Mouse (Mus musculus): ENCODE data around the gene Ap5s1. TPM values are rescaled to one million over a fixed set of nuclear protein-coding genes. Genes with fewer than 3 reads are reported as not detected.

The Ap5s1 gene
- 10 to 100 TPM; 14.8 to 23.9 TPM for polyA plus RNA-seq (2017; shearing (Covaris generic))

GRCm38 (mm10) chr2:131206778-131207177 lies at the start of gene Ap5s1:
TSS of gene Ap5s1 (plus strand) at chr2:131207078.
- no peak for ATAC-seq

- peak; percentile 25 for ATAC-seq
Observed at GRCm38 (mm10) chr2:131159491-131159910, 47.4 kb upstream of the Ap5s1 start.

DNA sequence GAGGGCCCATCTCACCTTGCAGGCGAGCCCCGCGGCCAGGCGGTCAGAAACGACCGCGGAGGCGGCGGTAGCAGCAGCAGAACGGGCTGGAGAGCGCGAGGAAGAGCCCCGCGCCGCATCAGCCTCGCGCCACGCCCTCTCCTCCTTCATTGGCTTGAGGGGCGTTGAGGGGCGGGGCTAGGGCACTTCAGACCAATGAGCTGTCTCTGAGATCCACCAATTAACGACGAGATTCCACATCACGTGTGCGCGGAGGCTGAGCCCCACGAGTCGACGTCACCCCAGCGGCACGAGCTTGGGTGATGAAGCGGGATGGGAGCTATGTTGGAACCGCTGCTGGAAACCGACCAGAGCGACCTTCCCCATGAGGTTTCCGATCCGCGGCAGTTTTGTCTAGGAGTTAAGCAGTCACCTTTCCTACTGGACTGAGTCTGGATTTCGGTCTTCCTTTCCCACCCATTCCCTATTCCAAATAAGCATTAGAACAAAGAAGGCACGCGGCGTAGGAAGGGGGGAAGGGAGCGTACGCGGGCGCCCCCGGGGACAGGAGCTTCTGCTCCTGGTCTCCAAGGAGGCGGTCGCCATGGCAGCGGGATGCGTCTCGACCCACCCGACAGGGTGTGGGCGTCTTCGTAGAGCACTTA lies 46.8 kb upstream of the Ap5s1 start, which contains the start of gene 1700037H04Rik:
1700037H04Rik (minus strand) TSS at position 144 of the 644 bp plus-strand sequence.
- ATAC-seq, result peak; percentile 99

- no peak for ATAC-seq
Observed at GRCm38 (mm10) chr2:131160671-131161111, 46.2 kb upstream of the Ap5s1 start.

GRCm38 (mm10) chr2:131163924-131164323 lies 43.0 kb upstream of the Ap5s1 start:
- no peak for ATAC-seq

DNA sequence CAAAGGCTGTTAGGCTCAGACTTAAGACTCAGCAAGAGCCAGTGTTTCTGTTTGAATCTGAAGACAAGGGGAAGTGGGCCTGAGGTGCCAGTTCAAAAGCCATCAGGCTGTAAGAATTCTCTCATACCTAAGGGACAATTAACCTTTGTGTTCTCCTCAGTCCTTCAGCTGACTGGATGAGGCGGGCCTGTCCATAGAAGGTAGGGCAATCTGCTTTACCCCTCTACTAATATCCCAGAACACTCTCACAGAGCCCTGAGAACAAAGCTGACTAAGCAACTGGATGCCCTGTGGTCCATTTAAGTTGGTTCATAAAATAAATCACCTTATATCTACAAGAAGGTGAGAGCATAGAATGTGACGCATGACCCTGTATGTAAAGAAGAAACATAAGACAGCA lies 40.7 kb upstream of the Ap5s1 start:
- no peak for ATAC-seq

DNA sequence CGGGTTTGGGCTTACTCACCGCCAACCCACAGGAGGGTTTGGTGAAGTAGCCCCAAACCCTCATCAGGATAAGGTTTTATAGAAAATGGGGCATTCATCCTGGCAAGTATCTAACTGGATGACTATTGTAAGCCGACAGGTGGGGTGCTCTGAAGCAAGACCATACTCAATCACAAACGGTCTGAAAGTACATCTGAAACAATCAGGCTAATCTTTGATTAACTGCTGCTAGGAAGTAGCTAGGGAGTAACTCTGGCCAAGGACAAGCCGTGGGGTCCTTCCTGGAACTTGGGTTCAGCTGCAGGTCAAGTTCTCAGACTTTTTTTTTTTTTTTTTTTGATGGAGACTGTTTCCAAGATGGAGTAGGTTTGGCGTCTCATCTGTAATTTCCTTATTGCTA lies 38.9 kb upstream of the Ap5s1 start:
- ATAC-seq, result no peak

- ATAC-seq, result no peak
Observed at GRCm38 (mm10) chr2:131168914-131169313, 38.0 kb upstream of the Ap5s1 start.

- no peak for ATAC-seq
Observed at GRCm38 (mm10) chr2:131170936-131171335, 35.9 kb upstream of the Ap5s1 start.

DNA sequence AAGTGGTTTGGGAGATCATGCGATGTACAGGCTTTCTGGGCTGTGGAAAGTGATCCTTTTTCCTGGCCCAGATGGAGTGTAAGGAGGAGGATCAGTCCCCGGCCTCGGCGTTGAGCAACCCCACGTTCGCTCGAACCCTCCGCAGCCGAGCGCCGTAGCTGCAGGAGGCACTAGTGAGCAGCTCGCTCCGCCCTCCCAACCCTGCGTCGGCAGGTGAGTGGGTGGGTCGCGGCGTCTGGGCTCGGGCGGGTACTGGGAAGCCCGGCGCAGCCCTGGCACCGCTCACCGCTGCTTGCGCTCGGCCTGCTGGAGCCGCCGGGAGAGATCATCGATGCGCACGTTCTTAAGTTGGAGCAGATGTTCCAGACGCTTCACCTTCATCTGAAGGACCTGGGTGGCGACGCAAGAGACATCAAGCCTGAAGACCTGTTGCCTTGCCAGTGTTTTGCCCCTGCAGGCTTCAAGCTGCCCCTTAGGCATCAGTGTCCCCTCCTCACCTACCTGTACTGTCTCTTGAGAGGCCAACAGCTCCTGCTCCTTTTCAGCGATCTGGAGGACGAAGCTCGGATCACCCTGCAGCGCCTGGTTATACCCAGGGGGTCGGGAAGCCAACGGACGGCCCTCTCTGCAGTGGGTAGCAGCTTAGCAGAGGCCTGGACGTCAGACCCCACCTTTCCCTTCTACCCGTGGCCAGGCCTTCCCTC lies 35.3 kb upstream of the Ap5s1 start:
- ATAC-seq, result no peak

GRCm38 (mm10) chr2:131172322-131172721 lies 34.6 kb upstream of the Ap5s1 start:
- ATAC-seq, result no peak

DNA sequence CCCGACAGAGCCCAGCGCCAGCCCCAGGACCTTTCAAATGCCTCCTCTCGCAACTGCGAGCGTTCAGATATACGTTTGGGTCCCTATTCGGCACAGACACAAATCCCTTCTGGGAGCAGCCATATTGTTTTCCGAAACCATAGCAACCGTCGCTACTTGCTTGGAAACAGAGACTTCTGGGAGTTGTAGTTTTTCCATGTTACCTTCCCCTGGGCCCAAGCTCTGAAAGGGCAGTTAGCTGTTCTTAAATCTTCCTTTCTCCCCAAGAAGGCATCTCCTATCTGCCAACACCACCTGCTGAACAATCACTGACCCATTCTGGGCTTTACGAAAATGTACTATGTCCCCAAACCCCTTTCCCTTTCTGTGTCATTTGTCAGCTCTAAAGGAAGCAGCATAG lies 32.2 kb upstream of the Ap5s1 start:
- peak; percentile 92 for ATAC-seq

GRCm38 (mm10) chr2:131175286-131175944 lies 31.5 kb upstream of the Ap5s1 start:
- ATAC-seq, result no peak

- no peak for ATAC-seq
Observed at GRCm38 (mm10) chr2:131175945-131176309, 31.0 kb upstream of the Ap5s1 start.

- no peak for ATAC-seq
Observed at GRCm38 (mm10) chr2:131176491-131176890, 30.4 kb upstream of the Ap5s1 start.

DNA sequence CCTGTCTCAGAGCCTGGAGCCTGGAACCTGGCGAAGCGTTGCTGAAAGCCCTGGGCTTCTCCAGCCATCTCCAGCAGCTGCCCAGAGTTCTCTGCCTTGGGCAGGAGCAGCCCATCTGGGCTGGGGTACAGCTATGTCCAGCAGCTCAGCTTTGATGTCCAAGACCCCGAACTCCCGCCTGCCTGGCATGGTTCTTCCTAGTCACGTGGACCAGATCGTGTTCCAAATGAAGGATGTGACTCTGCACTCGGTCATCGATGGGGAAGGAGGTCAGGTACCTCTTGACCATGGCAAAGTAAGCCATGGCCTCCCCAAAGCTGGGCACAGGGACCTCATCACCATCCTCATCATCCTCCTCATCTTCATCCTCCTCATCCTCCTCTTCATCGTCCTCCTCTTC lies 28.9 kb upstream of the Ap5s1 start:
- ATAC-seq, result no peak

GRCm38 (mm10) chr2:131178828-131179245 lies 28.0 kb upstream of the Ap5s1 start:
- ATAC-seq, result no peak

DNA sequence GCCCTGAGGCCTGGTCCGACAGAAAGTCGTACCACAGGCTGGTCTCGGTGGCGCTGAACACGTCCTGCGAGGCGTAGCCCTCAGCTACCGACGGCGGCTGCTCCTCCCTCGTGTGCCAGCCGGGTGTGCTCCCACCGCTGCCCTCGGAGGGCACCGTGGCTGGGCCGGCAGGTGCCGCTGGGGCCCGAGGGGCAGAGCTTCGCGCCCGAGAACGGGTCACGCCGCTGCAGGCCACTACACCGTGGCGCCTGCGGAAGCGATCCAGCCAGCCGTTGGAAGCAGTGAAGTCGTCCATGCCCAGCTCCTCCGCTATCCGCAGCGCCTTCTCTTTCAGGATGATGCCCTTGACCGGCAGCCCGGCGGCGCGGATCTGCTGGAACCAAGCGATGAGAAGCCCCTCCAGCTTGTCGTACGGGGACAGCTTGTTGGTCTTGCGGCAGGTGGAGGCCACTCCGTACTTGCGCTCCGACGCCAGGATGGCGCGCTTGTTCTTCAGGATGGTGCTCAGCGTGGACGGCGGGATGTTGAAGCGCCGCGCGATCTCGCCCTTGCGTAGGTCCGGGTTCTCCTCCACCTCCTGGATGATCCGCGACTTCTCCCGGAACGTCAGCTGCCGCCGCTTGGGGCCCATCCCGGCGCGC lies 27.5 kb upstream of the Ap5s1 start:
- ATAC-seq, result peak; percentile 17

GRCm38 (mm10) chr2:131179990-131180587 lies 26.8 kb upstream of the Ap5s1 start, which contains the start of gene Cenpb:
TSS of gene Cenpb (minus strand) at chr2:131180067.
- peak; percentile 74 for ATAC-seq

GRCm38 (mm10) chr2:131186343-131186742 lies 20.5 kb upstream of the Ap5s1 start:
- ATAC-seq, result no peak

- peak; percentile 71 for ATAC-seq
Observed at GRCm38 (mm10) chr2:131186771-131187601, 19.9 kb upstream of the Ap5s1 start, which contains the start of the genes Cdc25b and Spef1. TSS of gene Cdc25b (plus strand) at chr2:131186949. TSS of gene Spef1 (minus strand) at chr2:131187282.

DNA sequence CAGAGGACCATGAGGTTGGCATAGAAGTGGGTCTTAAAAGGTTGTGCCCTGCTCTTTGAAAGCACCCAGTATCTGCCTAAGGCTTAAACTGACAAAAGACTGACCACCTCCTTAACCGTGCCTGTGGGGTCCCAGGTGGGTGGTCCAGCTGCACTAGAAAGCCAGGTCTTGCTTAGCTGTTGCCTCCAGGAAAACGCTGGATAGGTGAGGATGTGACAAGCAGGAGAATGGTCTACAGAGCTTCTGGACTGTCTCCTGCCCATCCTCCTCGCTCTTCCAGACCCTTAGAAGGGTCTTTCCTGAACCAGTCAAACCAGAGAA lies 19.3 kb upstream of the Ap5s1 start:
- no peak for ATAC-seq
